Mouse (Mus musculus) heart, postnatal 0 days (tissue): ENCODE measurements around the gene Atp13a1. TPM values are rescaled to one million over a fixed set of nuclear protein-coding genes. Genes with fewer than 3 reads are reported as not detected.

ENCODE experiments used
- ATAC-seq: fragments of 200-750 bp; cut with Nextera tagmentation; 2 replicates; pipeline ENCODE4 v1.8.0; 2017; ENCODE audit warnings: low read depth, moderate number of reproducible peaks, moderate library complexity; ENCODE audit not compliant: insufficient read depth
- DNase-seq: peaks from one replicate; pipeline ENCODE4 v3.0.0-alpha.2; 2016; ENCODE audit warnings: low spot score
- H3K27ac ChIP-seq: fragments of 300-500 bp; sonication (generic); 2 replicates; pipeline ENCODE4 v1.5.1; 2014; ENCODE audit warnings: low read depth, mild to moderate bottlenecking
- H3K27me3 ChIP-seq: fragments of 300-500 bp; sonication (generic); 2 replicates; pipeline ENCODE4 v1.6.1; 2014; ENCODE audit warnings: low read length, mixed read lengths; ENCODE audit not compliant: control insufficient read depth, insufficient read depth
- H3K36me3 ChIP-seq: fragments of 300-500 bp; sonication (generic); replicated peaks from 2 replicates; pipeline ENCODE4 v1.6.1; 2014; ENCODE audit warnings: low read length, mixed read lengths; ENCODE audit not compliant: control insufficient read depth, insufficient read depth
- H3K4me1 ChIP-seq: fragments of 300-500 bp; sonication (generic); 2 replicates; pipeline ENCODE4 v1.6.1; 2014; ENCODE audit warnings: antibody characterized with exemption; ENCODE audit not compliant: control insufficient read depth, insufficient read depth
- H3K4me2 ChIP-seq: fragments of 300-500 bp; sonication (generic); 2 replicates; pipeline ENCODE4 v1.6.1; 2014; ENCODE audit warnings: low read depth, mild to moderate bottlenecking, low read length, moderate library complexity
- H3K4me3 ChIP-seq: fragments of 300-500 bp; sonication (generic); 2 replicates; pipeline ENCODE4 v1.5.1; 2014; ENCODE audit warnings: low read depth, low read length
- H3K9ac ChIP-seq: fragments of 300-500 bp; sonication (generic); replicated peaks from 2 replicates; pipeline ENCODE4 v1.6.1; 2014; ENCODE audit warnings: low read depth, low read length, mixed read lengths
- H3K9me3 ChIP-seq: fragments of 300-500 bp; sonication (generic); replicated peaks from 2 replicates; pipeline ENCODE4 v1.6.1; 2016; ENCODE audit warnings: low read length; ENCODE audit not compliant: control insufficient read depth
- CTCF ChIP-seq: IDR thresholded peaks from 2 replicates; pipeline ENCODE4 v1.5.1; 2016; ENCODE audit warnings: antibody characterized with exemption, control low read depth, low read depth
- EP300 ChIP-seq: IDR thresholded peaks from 2 replicates; pipeline ENCODE4 v1.6.1; 2016; ENCODE audit warnings: antibody characterized with exemption, low read depth
- WGBS: fragments of 180-500 bp; shearing (Covaris S2); extraction: QIAGEN DNeasy Blood & Tissue Kit; methylation state at CpG from one replicate; pipeline ENCODE4 v1.1.7; 2014; 5-methylcytosine and 5-hydroxymethylcytosine counted together
- polyA plus RNA-seq: library from polyadenylated mRNA; unstranded; fragments of >200 nt; fragmentation: Nextera tagmentation; extraction: Ambion mirVana; gene quantifications from 2 replicates; pipeline ENCODE4 v1.2.1, GENCODE M21; 2015
- total RNA-seq: library from RNA; depleted of rRNA; stranded (reverse); fragments of >200 nt; gene quantifications from 2 replicates; pipeline ENCODE4 v1.2.3, GENCODE M21; 2014; ENCODE audit warnings: low replicate concordance

Atp13a1 gene
- total and polyA plus RNA-seq, 2 experiments from 2014 or later = 13.5 to 44.0 TPM

DNA sequence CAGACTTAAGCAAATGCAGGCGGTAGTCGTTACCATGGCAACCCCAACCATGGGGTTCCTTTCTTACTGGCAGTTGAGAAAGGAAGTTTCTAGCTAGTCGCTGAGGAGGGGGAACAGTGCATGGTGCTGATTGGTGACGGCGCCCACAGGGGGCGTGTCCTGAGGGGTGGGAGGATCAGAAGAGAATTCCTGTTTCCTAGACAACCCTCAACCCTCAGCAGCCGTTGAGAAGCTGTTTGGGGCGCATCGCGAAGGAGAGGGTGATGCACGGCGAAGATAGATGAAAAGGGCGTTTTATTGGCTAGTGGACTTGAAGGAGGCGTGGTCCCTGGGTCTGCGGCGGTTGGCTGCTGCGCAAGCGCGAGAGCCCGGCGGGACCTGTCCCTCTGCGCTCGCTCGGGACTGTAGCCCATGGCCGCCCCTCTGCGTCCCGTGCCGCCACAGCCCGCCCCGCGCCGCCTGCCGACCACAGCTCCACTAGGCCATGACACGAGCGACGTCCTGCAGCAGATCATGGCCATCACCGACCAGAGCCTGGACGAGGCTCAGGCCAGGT is 41.4 kb downstream of the Atp13a1 start, which contains the start of gene Pbx4:
Gene Pbx4 (plus strand): TSS at position 194 of the 556 bp plus-strand sequence.
- no peak within 1 kb of the TSS for H3K27ac ChIP-seq
- WGBS = under 1% methylated on average over 38 of the region's 38 CpGs
- H3K4me3 ChIP-seq = peak within 1 kb of the TSS; percentile 42
- H3K4me2 ChIP-seq = peak within 1 kb of the TSS; percentile 68
- ATAC-seq = peak; percentile 85
- no peaks in the 10 kb centered on the region for H3K36me3 ChIP-seq
- no peaks in the 10 kb centered on the region for H3K9me3 ChIP-seq
- peak within 1 kb of the TSS; percentile 45; the same call in 1 of the 2 replicates for H3K9ac ChIP-seq
- peaks cover 4% of the 10 kb centered on the region; the same call in 1 of the 2 replicates for H3K4me1 ChIP-seq
- DNase-seq = peak; percentile 76
- TF ChIP-seq EP300 (no peak), CTCF (peak; percentile 20)
- no peaks in the 10 kb centered on the region for H3K27me3 ChIP-seq

DNA sequence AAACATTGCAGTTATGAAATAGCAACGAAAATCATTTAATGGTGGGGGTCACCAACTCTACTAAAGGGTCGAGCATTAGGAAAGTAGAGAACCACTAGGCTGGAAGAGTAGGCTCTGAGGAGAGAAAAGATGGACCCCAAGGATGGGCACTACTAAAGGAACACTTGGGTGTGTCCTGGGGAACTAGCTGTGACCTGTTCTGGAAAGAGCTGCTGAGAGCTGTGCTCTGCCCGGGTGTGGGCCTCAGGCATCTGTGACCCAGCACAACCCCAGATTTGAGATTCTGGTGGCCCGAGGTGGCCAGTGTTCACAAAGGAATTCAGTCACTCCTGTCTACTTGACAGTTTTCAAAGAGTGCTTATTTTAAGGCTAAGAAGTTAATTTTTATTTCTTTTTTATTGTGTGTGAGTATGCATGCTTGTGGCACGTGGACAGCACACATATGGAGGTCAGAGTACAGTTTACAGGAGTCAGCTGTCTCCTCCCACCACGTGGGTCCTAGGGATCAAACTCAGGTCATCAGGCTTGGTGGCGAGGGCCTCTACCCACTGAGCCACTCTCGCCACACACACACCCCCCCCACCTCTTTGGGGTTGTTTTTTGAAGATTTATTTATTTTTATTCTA is 46.2 kb downstream of the Atp13a1 start:
- Histone ChIP-seq H3K27me3 (no peaks in the 10 kb centered on the region), H3K9me3 (no peaks in the 10 kb centered on the region), H3K27ac (no peak overlapping the region), H3K36me3 (no peaks in the 10 kb centered on the region), H3K9ac (no peak overlapping the region), H3K4me1 (peaks cover 4% of the 10 kb centered on the region; the same call in 1 of the 2 replicates), H3K4me2 (no peak overlapping the region), H3K4me3 (no peak overlapping the region)
- 60% methylated on average over 8 of the region's 8 CpGs for WGBS
- TF ChIP-seq CTCF (no peak), EP300 (no peak)
- ATAC-seq = no peak
- no peak for DNase-seq

DNA sequence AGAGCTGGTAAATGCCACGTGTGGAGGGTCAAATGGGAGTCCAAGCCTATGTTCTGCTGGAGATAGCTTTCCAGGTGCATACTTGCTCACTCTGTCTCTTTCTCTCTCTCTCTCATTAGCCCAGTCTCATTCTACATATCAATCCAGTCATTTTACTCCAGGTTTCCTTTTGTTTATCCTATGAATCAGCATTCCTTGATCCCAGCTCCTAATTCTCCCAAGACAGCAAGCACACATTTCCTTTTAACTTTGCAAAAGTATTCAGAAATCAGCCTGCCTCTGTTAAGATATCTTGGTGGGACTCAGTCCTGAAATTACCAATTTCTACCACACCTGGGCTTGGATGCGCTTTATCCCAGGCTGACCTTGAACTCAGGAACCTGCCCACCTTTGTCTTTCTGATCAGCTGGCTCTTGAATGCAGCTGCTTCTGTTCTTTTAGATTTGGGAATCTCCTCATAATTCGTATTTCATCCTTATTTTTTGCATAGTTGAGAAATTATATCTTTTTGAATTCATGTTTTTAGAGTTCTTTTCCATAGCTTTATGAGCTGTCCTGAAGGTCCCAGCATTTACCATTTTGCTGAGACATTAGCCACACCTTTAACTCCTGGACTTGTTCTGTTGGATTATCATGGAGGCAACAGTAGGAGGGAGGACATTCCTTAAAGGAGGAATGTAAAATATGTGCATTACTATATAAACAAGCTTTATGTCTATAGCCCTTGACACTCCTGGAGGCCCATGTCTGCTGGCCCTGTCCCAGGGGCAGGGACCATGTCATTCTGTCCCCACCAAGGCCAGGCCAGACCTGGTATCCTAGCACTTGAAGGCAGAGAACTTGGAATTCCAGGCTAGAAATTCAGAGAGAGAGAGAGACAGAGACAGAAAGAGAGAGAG is 56.5 kb downstream of the Atp13a1 start:
- H3K4me2 ChIP-seq = no peak overlapping the region
- no peaks in the 10 kb centered on the region for H3K9me3 ChIP-seq
- H3K27ac ChIP-seq = no peak overlapping the region
- no peak overlapping the region for H3K4me3 ChIP-seq
- TF ChIP-seq CTCF (no peak), EP300 (no peak)
- H3K36me3 ChIP-seq = no peaks in the 10 kb centered on the region
- no peak overlapping the region for H3K9ac ChIP-seq
- no peak for ATAC-seq
- 78% methylated on average over 3 of the region's 3 CpGs for WGBS
- no peak for DNase-seq
- peaks cover 7% of the 10 kb centered on the region; the same call in 1 of the 2 replicates for H3K4me1 ChIP-seq
- H3K27me3 ChIP-seq = no peaks in the 10 kb centered on the region

DNA sequence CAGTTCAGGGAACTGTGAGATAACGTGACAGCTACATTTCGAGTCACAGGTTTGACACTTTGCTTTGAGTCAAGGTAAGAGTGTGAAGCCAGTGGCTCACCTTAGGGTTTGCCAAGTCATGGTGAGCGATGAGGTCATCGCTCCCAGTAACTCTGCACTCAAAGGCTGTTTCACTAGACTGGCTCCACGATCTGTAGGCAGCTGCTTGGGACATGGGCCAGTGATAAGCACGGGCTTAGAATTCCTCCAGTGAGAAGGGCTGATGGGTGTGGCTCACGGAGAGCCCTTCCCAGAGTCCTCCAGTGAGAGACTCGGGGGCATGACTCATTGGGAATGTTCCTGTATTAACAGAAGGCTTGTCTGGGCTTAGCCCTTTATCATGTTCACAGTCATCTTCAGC is 58.0 kb downstream of the Atp13a1 start:
- WGBS = 25% methylated on average over 8 of the region's 8 CpGs
- H3K27ac ChIP-seq = peak overlapping the region; percentile 58; the same call in 1 of the 2 replicates

DNA sequence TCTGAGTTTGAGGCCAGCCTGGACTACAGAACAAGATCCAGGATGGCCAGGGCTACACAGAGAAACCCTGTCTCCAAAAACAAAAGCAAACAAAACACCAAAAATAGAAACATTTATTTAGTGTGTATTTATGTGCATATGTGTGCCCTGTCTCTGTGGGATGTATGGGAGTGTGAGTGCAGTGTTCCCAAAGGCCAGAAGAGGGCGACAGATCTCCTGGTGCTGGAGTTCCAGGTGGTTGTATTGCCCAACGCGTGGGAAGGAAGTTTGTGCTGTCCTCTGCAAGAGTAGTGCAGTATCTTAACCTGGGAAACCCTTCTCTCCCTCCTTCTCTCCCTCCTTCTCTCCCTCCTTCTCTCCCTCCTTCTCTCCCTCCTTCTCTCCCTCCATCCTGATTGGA is 58.9 kb downstream of the Atp13a1 start:
- TF ChIP-seq EP300 = no peak
- TF ChIP-seq CTCF = peak; percentile 20
- Histone ChIP-seq H3K4me1 (peaks cover 7% of the 10 kb centered on the region; the same call in 1 of the 2 replicates), H3K27ac (no peak overlapping the region), H3K4me2 (no peak overlapping the region), H3K27me3 (no peaks in the 10 kb centered on the region), H3K9me3 (no peaks in the 10 kb centered on the region), H3K9ac (no peak overlapping the region), H3K36me3 (no peaks in the 10 kb centered on the region), H3K4me3 (no peak overlapping the region)
- no peak for ATAC-seq
- no peak for DNase-seq
- 39% methylated on average over 3 of the region's 3 CpGs for WGBS

More for the DNA sequence above, 58.0 kb downstream of the Atp13a1 start:
- DNase-seq = peak; percentile 85
- H3K27me3 ChIP-seq = no peaks in the 10 kb centered on the region
- H3K36me3 ChIP-seq = no peaks in the 10 kb centered on the region
- TF ChIP-seq EP300 = no peak
- TF ChIP-seq CTCF = no peak
- no peak overlapping the region for H3K4me2 ChIP-seq
- H3K4me3 ChIP-seq = no peak overlapping the region
- no peaks in the 10 kb centered on the region for H3K9me3 ChIP-seq
- H3K4me1 ChIP-seq = peaks cover 7% of the 10 kb centered on the region; the same call in 1 of the 2 replicates
- peak; percentile 91 for ATAC-seq
- no peak overlapping the region for H3K9ac ChIP-seq
